Mouse (Mus musculus) MEL (cell line): ENCODE measurements around the gene Tmem219. TPM values are rescaled to one million over a fixed set of nuclear protein-coding genes. Genes with fewer than 3 reads are reported as not detected.

Experiments used
- DNase-seq: peaks from one replicate; pipeline ENCODE4 v3.0.0; 2011; ENCODE audit warnings: low read depth, low spot score
- H3K27ac ChIP-seq: 2 replicates; pipeline ENCODE4 v1.5.1; 2012; ENCODE audit warnings: low read depth, mild to moderate bottlenecking, control low read depth, low read length, moderate library complexity; ENCODE audit not compliant: control insufficient read depth
- H3K27me3 ChIP-seq, 2 experiments: fragments of 150-350 bp in 1 of 2; sonication (generic) in 1 of 2; 2 replicates each; pipeline ENCODE4 v1.6.1; 2012; ENCODE audit warnings: low read length in 2 of 2, mild to moderate bottlenecking in 2 of 2, improper control_type of control experiment in 1 of 2, moderate library complexity in 1 of 2; ENCODE audit not compliant: insufficient read depth in 2 of 2, control insufficient read depth in 1 of 2
- H3K36me3 ChIP-seq, 2 experiments: 2 replicates each; pipeline ENCODE4 v1.6.1; 2012 to 2014; ENCODE audit warnings: low read length in 2 of 2, improper control_type of control experiment in 1 of 2, inconsistent platforms in 1 of 2, mild to moderate bottlenecking in 1 of 2; ENCODE audit not compliant: insufficient read depth in 2 of 2, control insufficient read depth in 1 of 2
- H3K4me1 ChIP-seq, 2 experiments: fragments of 150-350 bp in 1 of 2; sonication (generic) in 1 of 2; 2 replicates each; pipeline ENCODE4 v1.6.1; 2012; ENCODE audit warnings: low read length in 2 of 2, improper control_type of control experiment in 1 of 2, mild to moderate bottlenecking in 1 of 2; ENCODE audit not compliant: insufficient read depth in 2 of 2, control insufficient read depth in 1 of 2
- H3K4me3 ChIP-seq, 2 experiments: fragments of 150-350 bp in 1 of 2; sonication (generic) in 1 of 2; 2 replicates each; pipeline ENCODE4 v1.5.1; 2012; ENCODE audit warnings: low read depth in 2 of 2, low read length in 2 of 2, mild to moderate bottlenecking in 2 of 2, moderate library complexity in 2 of 2, control low read depth in 1 of 2, improper control_type of control experiment in 1 of 2; ENCODE audit not compliant: control insufficient read depth in 1 of 2, insufficient read depth in 1 of 2
- H3K79me2 ChIP-seq: 2 replicates; pipeline ENCODE4 v1.6.1; 2012; ENCODE audit warnings: mild to moderate bottlenecking, low read length, moderate library complexity; ENCODE audit not compliant: control insufficient read depth, poor library complexity, insufficient read depth
- H3K9ac ChIP-seq: 2 replicates; pipeline ENCODE4 v1.6.1; 2012; ENCODE audit warnings: low read depth, mild to moderate bottlenecking, control low read depth, low read length, moderate library complexity; ENCODE audit not compliant: control insufficient read depth, poor library complexity, severe bottlenecking
- H3K9me3 ChIP-seq: fragments of 150-350 bp; sonication (generic); replicated peaks from 2 replicates; pipeline ENCODE4 v1.6.1; 2012; ENCODE audit warnings: mild to moderate bottlenecking, low read length, improper control_type of control experiment, moderate library complexity; ENCODE audit not compliant: insufficient read depth
- CHD1 ChIP-seq: IDR thresholded peaks from 2 replicates; pipeline ENCODE4 v1.6.1; 2012; ENCODE audit warnings: low read depth, mild to moderate bottlenecking, inconsistent platforms, low read length, improper control_type of control experiment
- CHD2 ChIP-seq: IDR thresholded peaks from 2 replicates; pipeline ENCODE4 v1.6.1; 2011; ENCODE audit warnings: low read length, improper control_type of control experiment
- CTCF ChIP-seq, 3 experiments: IDR thresholded peaks in 2 of 3; conservative IDR thresholded peaks in 1 of 3; 2 replicates each; pipeline ENCODE4 v1.5.1; 2011 to 2012; ENCODE audit warnings: low read length in 3 of 3, low read depth in 2 of 3, mild to moderate bottlenecking in 2 of 3, improper control_type of control experiment in 1 of 3, inconsistent platforms in 1 of 3, mixed read lengths in 1 of 3, moderate library complexity in 1 of 3; ENCODE audit not compliant: control insufficient read depth in 1 of 3, insufficient read depth in 1 of 3, poor library complexity in 1 of 3, severe bottlenecking in 1 of 3
- GABPA ChIP-seq: IDR thresholded peaks from 2 replicates; pipeline ENCODE4 v1.6.1; 2012; ENCODE audit warnings: low read depth, mild to moderate bottlenecking, inconsistent platforms, low read length, improper control_type of control experiment, moderate library complexity
- GATA1 ChIP-seq: IDR thresholded peaks from 2 replicates; pipeline ENCODE4 v1.6.1; 2011; ENCODE audit warnings: low read depth, low read length, improper control_type of control experiment
- MAZ ChIP-seq: IDR thresholded peaks from 2 replicates; pipeline ENCODE4 v1.6.1; 2012; ENCODE audit warnings: low read depth, mild to moderate bottlenecking, inconsistent platforms, low read length, improper control_type of control experiment
- MYC ChIP-seq: IDR thresholded peaks from 2 replicates; pipeline ENCODE4 v1.6.1; 2011; ENCODE audit warnings: low read depth, mild to moderate bottlenecking, low read length, improper control_type of control experiment, moderate library complexity
- NELFE ChIP-seq: IDR thresholded peaks from 2 replicates; pipeline ENCODE4 v1.6.1; 2011; ENCODE audit warnings: low read depth, low read length, improper control_type of control experiment
- POLR2AphosphoS5 ChIP-seq: IDR thresholded peaks from 2 replicates; pipeline ENCODE4 v1.6.1; 2012; ENCODE audit warnings: low read depth, borderline replicate concordance, mild to moderate bottlenecking, inconsistent platforms, low read length, moderate library complexity, mixed read lengths
- USF2 ChIP-seq, 2 experiments: IDR thresholded peaks; 2 replicates each; pipeline ENCODE4 v1.6.1; 2011 to 2012; ENCODE audit warnings: improper control_type of control experiment in 2 of 2, low read length in 2 of 2, borderline replicate concordance in 1 of 2, inconsistent platforms in 1 of 2, low read depth in 1 of 2, mild to moderate bottlenecking in 1 of 2; ENCODE audit not compliant: insufficient read depth in 1 of 2
- ZC3H11A ChIP-seq: IDR thresholded peaks from 2 replicates; pipeline ENCODE4 v1.6.1; 2012; ENCODE audit warnings: low read depth, mild to moderate bottlenecking, inconsistent platforms, low read length, improper control_type of control experiment
- ZMIZ1 ChIP-seq: IDR thresholded peaks from 2 replicates; pipeline ENCODE4 v1.6.1; 2012; ENCODE audit warnings: low read depth, mild to moderate bottlenecking, inconsistent platforms, low read length, improper control_type of control experiment, moderate library complexity
- polyA plus RNA-seq, 2 experiments: library from polyadenylated mRNA; stranded (reverse) in 1 of 2; unstranded in 1 of 2; fragments of >175 nt in 1 of 2; fragments of >200 nt in 1 of 2; gene quantifications; 2 replicates each; pipeline versions ENCODE4 v1.2.1 to v1.2.4; 2012; ENCODE audit warnings: low replicate concordance in 2 of 2, low read depth in 1 of 2; ENCODE audit not compliant: insufficient read length in 2 of 2, insufficient read depth in 1 of 2, missing spikeins in 1 of 2
- total RNA-seq: library from RNA; depleted of rRNA; stranded (reverse); fragments of 300-350 nt; gene quantifications from 2 replicates; pipeline ENCODE4 v1.2.3, GENCODE M21; 2012

Tmem219 gene
- total and polyA plus RNA-seq, 3 experiments, result 18.0 to 34.5 TPM; not detected in 1

DNA sequence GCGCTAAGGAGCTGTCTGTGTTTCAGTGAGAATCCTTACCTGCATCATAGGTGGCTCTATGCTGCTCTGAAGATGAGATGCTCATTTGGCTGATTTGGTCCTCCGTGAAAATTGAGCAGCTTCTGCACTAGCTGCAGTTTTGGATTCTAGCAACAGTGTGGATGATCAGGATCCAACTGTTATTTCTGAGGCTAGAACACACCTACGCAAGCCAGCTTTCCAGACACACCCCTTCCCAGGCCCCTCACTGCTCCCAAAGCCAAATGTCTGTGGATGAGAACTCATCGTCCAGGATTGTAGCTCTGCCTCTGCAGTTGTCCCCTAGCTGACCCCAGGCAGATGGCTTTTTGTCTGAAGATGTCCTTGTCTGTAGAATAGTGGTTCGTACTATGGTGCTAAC lies 38.4 kb upstream of the Tmem219 start (continued):
- TF ChIP-seq MAZ, result no peak
- TF ChIP-seq, all 39 proteins: peak for 0

GRCm38 (mm10) chr7:126959780-126960179 lies 37.1 kb upstream of the Tmem219 start:
- TF ChIP-seq MYC (peak; percentile 52; the same call in 1 of the 2 replicates), GATA1 (0 out of 2 replicates have a peak, but pooled peaks have one; percentile 23), CHD2 (no peak)
- Histone ChIP-seq H3K9ac (no peak overlapping the region), H3K27me3 (no peaks in the 10 kb centered on the region), H3K27ac (no peak overlapping the region), H3K4me3 (no peak overlapping the region), H3K9me3 (no peaks in the 10 kb centered on the region), H3K79me2 (no peaks in the 10 kb centered on the region), H3K4me1 (peaks cover 6 to 11% of the 10 kb centered on the region in 2 experiments), H3K36me3 (peaks cover 0 to 9% of the 10 kb centered on the region in 2 experiments; a peak in 2 of 4 replicates)
- peak; percentile 55 for DNase-seq

DNA sequence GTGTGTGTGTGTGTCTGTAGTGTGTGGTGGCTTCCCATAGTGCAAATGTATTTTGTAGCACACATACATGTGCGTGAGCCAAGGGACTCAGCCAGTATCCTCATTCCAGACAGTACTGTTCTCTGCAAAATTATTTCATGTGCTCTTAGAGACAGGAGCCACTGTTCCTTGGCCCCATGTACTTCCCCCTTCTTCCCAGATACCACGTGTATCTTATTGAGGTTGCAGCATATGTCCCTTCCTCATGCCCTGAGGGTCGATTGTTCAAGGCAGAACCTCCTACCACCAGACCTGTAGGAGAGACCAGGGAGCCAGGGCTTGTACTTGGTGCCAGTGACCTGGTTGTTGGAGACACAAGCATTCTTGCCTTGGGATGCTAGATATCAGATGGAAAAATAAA lies 32.4 kb upstream of the Tmem219 start:
- Histone ChIP-seq H3K36me3 (peaks cover 0 to 9% of the 10 kb centered on the region in 2 experiments; a peak in 2 of 4 replicates), H3K79me2 (no peaks in the 10 kb centered on the region), H3K27ac (no peak overlapping the region), H3K4me3 (no peak overlapping the region), H3K4me1 (peaks cover 6 to 12% of the 10 kb centered on the region in 2 experiments), H3K9me3 (no peaks in the 10 kb centered on the region), H3K27me3 (no peaks in the 10 kb centered on the region), H3K9ac (no peak overlapping the region)
- no peak for DNase-seq
- TF ChIP-seq CTCF (IDR thresholded peaks at IDR 0.05 in 2 of 3, conservative IDR thresholded peaks at IDR 0.05 in 1 of 3; ENCODE audit: control insufficient read depth in 1 of 3, insufficient read depth in 1 of 3, low read depth in 2 of 3, low read length in 3 of 3, poor library complexity in 1 of 3, severe bottlenecking in 1 of 3), result no peak
- no peak for TF ChIP-seq GABPA
- no peak for TF ChIP-seq USF2 (IDR thresholded peaks at IDR 0.05; ENCODE audit: borderline replicate concordance in 1 of 2, insufficient read depth in 1 of 2, low read depth in 1 of 2, low read length in 2 of 2)
- TF ChIP-seq CHD1, result no peak
- no peak for TF ChIP-seq POLR2AphosphoS5
- no peak for TF ChIP-seq NELFE
- no peak for TF ChIP-seq CHD2
- TF ChIP-seq ZMIZ1, result no peak

DNA sequence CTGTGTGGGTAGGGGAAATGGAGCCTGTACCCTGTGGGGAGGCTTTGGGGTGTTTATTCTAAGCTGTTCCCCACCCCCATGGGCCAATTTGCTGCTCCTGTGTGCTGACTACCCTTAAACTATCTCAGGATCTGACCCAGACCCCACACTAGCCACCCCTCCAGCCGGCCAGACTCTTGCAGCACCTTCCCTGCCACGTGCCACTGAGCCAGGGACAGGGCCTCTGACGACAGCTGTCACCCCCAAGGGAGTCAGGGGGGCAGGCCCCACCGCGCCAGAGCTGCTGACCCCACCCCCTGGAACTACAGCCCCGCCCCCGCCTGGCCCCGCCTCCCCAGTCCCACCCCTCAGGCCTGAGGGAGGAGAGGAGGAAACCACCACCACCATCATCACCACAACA lies 29.9 kb upstream of the Tmem219 start:
- Histone ChIP-seq H3K4me3 (no peak overlapping the region), H3K4me1 (peaks cover 0 to 9% of the 10 kb centered on the region in 2 experiments; a peak in 2 of 4 replicates), H3K9ac (no peak overlapping the region), H3K9me3 (no peaks in the 10 kb centered on the region), H3K36me3 (no peaks in the 10 kb centered on the region), H3K27ac (no peak overlapping the region), H3K79me2 (no peaks in the 10 kb centered on the region), H3K27me3 (no peaks in the 10 kb centered on the region)
- TF ChIP-seq ZC3H11A, result no peak
- DNase-seq, result no peak
